Mouse (Mus musculus) embryonic fibroblast, embryonic 13.5 days (primary cell): ENCODE results near the gene Arhgef10l.

Source experiments
- CTCF ChIP-seq: IDR thresholded peaks from 2 replicates; pipeline ENCODE4 v1.5.1; 2011; ENCODE audit warnings: mild to moderate bottlenecking, control low read depth, low read length, moderate library complexity, borderline replicate concordance; ENCODE audit not compliant: insufficient read depth
- POLR2A ChIP-seq: IDR thresholded peaks from 2 replicates; pipeline ENCODE4 v1.6.1; 2011; ENCODE audit warnings: low read depth, mild to moderate bottlenecking, control low read depth, low read length, moderate library complexity

DNA sequence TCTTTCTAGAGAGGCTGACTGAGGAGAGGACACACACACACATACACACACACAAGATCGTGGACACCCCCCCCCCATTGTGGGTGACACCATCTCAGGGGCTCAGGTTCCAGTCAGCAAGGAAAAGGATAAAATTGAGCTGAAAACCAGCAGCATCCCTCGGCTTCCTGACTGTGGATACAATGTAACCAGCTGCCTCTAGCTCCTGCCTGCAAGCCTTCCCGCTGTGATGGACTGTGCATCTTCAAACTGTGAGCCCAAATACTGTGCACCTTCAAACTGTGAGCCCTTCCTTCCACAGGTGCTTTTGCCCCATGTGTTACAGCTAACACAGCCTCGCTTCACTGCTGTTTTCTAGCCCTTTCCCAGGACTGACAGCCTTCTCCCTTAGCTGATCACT lies 23.4 kb downstream of the Arhgef10l start:
- TF ChIP-seq POLR2A (no peak), CTCF (no peak)
